Mouse (Mus musculus) ovary, postnatal 36 days (tissue): ENCODE data around the gene Inip.
A peak's percentile ranks its signal among the peaks of the same experiment; 100 is the strongest.
"Not testable (repeated sequence)": the region's sequence is repeated elsewhere in the genome, so short reads cannot be mapped to it uniquely, and the experiment has no call there.

Experiments used
- DNase-seq: peaks from one replicate; pipeline ENCODE4 v3.0.0; 2022; ENCODE audit warnings: low spot score, mixed read lengths

The Inip gene

DNA sequence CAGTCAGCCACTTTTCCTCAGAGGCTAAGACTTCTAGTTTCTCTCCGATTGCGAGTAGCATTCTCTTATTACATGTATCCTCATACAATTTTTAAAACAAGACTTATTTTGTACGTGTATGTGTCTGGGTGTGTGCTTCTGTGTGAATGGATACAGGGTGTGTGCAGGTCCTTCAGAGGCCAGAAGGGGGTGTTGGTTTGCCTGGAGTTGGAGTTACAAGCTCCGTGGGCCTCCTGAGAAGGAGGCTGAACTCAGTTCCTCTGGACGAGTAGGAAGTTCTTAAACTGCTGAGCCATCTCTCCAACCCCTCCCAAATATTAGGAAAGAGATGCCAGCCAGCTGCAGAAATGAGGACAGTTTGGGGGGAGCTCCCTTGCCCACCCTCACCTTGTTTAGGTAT lies 7.0 kb upstream of the Inip start:
- DNase-seq, result no peak

DNA sequence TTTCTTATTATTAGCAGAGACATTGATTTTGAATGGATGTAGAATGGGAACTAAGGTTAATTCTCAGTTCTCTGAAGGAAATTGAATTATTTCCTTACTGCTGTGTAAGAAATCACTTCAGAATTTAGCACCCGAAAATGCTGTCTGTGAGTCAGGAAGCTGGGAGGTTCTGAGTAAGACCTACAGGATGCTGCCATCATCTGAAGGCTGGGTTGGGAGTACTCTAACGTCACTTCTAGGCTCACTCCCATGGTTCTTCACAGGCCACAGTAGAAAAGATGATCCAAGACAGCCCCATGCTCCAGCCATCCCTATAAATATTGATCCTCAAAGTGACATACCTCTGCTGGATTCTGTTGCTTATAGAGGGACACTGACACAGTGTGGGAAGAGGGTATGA lies 6.1 kb upstream of the Inip start:
- DNase-seq, result no peak

DNA sequence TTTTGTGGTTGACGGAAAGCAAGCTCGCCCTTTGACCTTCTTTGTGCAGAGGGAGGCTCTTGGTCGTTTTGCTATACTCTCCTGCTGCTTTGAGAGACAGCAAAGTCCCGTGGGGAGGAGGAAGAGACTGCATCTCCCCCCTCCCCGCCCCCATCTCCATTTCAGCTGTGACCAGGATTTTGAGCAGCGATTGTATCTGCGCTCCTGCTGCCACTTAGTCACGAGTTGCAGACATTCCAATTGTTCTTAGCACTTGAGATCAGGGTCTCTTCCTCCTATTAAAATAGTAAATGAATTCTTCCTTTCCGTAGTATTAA lies 5.4 kb upstream of the Inip start:
- no peak for DNase-seq

DNA sequence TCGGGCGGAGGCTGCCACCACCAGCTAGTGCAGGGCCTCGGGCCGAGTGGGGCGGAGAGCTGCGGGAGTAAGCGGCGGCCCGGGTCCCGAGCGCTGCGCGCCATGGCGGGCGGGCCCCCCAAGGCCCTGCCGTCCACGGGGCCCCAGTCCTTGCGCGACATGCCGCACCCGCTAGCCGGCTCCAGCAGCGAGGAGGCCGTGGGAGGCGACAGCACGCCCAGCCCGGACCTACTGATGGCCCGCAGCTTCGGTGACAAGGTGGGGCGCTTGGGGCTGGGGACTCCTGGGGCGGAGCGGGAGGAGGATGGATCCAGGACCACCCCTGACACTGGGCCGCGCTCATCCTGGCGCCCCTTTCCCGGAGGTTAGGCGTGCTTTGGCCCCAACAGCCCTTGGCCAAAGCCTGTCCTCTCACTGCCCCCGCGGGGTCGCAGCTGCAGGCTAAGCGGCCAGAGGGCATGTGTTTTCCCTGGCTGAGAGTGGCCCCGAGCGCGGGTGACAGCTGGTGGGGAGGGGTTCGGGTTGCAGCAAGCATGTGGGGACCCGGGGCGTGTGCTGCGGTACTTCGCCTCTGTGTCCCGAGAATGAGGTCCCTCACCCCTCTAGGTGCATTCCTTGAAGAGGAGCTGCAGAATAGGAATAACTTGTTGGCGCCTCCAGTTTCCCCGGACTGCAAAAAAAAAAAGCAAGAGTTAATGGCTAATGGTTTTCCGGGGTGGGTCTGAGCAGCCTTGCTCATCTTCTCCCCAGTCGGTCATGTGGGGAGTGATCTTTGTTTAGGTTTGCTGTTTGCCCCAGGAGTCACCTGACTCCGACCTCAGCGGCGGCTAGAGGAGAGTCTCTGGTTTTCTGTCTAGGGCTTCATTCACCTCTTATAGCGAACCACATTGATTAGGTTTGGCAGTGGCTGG lies 4.8 kb upstream of the Inip start:
- DNase-seq, result no peak

- DNase-seq, result peak; percentile 90
Measured at GRCm38 (mm10) chr4:59805181-59805967, 4.0 kb upstream of the Inip start, which contains the start of gene Snx30. Gene Snx30 (plus strand): TSS chr4:59805840.

GRCm38 (mm10) chr4:59804754-59805153 lies 3.4 kb upstream of the Inip start:
- no peak for DNase-seq

DNA sequence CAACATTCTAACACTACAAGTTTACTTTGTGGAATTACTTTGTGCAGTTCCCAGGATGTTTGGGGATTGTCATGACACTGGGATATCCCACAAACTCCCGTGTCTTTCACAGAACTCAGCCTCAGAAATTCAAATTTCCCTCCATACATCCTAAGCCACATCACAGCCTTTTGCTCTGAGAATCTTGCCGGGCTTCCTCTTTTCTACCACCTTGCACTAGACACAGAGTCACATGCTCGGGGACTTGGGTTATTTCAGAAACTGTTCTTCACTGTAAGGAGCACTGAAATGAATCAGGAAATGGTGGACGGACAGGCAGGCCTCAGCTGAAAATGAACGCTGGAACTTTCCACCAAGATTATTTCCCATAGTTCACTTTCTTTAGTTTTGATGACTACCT lies 2.0 kb upstream of the Inip start:
- no peak for DNase-seq

DNA sequence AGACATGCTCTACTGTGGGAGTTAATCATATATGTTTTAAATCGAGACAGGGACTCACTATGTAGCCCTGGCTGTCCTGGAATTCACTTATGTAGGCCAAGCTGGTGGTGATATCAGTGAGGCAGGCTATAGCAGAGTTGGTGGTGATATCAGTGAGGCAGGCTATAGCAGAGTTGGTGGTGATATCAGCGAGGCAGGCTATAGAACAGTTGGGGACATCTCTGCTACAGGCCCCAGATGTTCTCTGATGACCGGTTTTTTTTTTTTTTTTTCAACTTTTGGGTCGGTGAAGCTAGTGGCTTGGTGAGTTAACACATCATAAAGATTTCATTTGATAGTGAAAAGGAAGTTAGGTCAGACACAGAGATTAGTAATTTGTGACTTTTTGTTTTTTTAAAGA lies 1.4 kb upstream of the Inip start:
- no peak for DNase-seq

DNA sequence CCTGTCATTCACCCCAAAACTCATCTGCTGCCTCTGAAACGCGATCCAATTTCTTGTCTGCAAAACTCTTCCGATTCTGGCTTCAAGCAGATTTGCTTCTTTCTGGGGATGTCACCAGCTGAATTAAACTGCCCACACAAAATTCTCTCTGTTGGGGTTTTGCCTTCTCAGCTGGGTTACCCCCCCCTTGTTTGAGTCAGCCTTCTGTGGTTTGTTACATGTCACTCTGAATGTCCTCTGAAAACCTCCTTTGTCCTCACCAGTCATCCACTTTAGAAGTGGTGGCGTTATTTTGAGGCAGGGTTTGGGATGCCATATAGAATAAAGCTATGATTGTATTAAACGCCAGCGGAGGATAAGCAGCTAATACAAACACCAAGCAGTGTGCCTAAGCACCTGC lies 718 bp upstream of the Inip start:
- DNase-seq, result no peak

- no peak for DNase-seq
Measured at GRCm38 (mm10) chr4:59800181-59800580, 1.2 kb downstream of the Inip start.

DNA sequence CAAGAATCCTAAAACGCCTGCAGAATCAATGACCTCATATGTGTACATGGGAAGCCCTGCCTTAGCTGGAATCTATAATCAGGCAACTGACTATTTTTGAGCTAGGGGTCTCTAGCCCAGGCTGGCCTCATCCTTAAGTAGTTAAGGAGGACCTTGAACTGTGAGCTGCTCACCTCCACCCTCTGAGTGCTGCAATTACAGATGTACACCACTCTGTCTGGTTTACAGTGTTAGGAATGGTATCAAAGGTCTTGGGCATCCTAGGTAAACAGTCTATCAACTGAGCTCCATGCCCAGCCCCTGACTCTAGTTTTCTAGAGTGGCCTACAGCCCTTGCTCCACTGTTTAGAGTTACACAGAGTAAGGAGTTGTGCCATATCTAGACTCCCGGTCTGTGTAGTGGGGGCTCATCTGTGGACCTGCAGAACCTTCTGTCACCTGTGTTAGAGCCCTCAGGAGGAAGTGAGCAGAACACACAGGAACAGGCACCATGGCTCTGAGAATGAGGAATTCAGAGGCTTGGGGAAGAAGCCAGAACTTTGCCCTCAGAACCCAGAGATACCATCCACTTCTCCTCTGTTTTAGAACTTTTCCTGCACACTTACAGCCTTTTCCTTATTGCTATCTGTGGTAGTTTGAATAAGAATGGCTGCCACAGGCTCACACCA lies 5.5 kb downstream of the Inip start:
- no peak for DNase-seq

DNA sequence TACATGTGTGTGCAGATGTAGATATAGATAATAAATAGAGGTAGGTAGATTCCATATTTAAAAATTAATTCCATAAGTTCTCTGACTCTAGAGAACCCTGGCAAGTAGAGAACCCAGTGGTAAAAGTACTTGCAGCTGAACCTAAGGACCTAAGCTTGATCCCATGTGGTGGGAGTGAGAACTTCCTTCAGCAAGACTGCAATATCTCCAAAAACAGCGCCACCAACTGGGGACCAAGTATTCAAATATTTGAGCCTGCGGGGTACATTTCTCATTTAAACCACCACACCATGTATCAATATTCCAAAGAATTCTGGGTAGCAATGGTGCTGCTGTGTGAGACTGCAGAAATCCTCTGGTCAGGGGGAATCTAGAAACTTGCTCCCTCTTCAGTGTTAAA lies 7.3 kb downstream of the Inip start:
- DNase-seq, result no peak

DNA sequence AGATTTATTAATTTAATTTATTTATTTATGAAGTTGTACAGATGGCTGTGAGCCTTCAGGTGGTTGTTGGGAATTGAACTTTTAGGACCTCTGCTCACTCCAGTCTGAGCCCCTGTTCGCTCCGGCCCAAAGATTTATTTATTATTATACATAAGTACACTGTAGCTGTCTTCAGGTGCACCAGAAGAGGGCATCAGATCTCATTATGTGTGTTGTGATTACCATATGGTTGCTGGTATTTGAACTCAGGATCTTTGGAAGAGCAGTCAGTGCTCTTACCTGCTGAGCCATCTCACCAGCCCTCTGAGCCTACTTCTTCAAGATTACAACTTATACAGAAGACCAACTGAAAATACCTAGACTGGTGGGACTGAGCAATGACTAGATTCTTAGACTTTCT lies 7.8 kb downstream of the Inip start:
- not testable (repeated sequence) for DNase-seq

- no peak for DNase-seq
Measured at GRCm38 (mm10) chr4:59789015-59789414, 12.4 kb downstream of the Inip start.

DNA sequence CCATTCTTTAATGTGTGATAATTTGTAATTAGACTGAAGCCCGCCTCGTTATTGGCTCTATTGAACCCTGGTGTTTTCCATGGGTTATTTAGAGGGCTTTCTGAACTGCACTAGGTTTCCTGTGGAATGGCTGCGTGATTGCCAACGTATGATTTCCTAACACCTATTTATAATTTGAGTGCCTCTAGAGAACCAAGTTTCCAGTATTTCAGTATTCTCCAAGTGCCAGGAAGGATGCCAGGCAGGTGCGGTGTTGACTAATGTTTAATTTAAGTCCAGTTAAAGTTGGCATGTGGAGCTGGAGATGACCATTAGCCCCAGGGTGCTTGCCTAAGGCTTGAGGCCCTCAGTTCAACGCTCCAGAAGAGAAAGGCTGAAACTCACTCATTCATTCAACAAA lies 14.3 kb downstream of the Inip start:
- DNase-seq, result no peak

GRCm38 (mm10) chr4:59786661-59787060 lies 14.7 kb downstream of the Inip start:
- peak; percentile 75 for DNase-seq

DNA sequence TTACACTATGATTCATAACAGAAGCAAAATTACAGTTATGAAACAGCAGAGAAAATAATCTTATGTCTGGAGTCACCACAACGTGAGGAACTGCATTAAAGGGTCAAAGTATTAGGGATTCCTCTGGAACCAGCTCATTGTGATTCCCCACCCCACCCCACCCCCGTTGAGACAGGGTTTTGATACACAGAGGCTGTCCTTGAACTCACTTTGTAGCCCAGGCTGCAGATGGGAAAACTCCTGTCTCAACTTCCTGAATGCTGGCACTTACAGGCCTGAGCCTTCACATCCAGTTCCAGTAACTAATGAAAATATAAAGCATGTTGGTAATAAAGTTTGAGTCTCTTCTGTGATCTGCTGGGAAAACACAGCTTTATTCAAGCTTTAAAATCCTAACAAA lies 16.0 kb downstream of the Inip start:
- no peak for DNase-seq

GRCm38 (mm10) chr4:59783685-59784279 lies 17.6 kb downstream of the Inip start:
- peak; percentile 93 for DNase-seq

DNA sequence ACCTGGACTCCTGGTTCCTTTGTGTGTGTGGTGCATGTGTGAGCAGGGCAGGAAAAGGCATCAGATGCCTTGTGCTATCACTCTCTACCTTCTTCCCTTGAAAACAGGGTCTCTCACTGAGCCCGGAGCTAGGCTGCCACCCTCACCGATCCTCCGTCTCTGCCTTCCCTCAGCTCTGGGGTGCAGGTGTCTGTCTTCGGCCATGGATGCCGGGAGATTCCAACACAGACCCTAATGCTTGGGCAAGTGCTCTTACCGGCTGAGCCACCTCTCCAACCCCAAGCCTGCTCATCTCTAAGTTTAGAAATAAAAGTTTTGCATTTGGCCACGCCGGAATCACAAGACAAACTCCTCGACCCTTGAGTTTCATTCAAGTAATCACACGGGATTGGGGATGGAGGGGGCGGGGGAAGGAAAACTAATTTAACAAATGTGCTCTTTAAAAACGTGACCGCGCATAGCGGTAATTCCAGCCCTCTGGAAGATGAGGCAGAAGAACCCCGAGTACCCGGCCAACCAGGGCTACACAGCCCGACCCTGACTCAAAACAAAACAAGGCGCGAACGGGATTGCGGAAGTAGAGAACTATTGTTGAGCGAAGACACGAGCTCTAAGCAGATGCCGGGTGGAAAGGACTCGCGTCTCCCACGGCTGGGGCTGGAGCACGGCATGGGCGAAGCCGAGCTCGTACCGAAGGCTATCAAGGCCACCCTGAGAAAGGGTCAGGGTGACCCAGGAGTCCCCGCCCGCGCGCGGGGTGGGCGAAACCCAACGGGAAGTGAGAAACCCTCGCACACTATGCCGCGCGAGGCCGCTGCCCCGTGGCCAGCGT lies 18.3 kb downstream of the Inip start:
- DNase-seq, result no peak

DNA sequence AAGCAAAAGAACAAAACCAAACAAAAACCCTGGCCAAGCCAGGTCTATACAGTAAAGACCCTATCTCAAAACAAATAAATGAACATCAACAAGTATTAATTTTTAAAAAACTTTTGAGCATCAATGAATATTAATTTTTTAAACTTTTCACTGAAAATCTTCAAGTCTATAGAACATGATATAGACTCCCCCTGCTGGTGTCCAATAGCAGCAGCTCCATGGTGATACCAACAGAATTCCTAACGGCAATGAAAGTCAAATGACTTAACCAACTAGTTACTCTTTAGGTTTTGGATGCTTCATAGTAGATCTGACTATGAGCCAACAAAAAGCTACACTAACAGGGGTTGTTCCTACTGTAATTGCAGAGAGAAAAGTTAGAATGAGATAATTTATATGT lies 20.8 kb downstream of the Inip start:
- DNase-seq, result no peak

DNA sequence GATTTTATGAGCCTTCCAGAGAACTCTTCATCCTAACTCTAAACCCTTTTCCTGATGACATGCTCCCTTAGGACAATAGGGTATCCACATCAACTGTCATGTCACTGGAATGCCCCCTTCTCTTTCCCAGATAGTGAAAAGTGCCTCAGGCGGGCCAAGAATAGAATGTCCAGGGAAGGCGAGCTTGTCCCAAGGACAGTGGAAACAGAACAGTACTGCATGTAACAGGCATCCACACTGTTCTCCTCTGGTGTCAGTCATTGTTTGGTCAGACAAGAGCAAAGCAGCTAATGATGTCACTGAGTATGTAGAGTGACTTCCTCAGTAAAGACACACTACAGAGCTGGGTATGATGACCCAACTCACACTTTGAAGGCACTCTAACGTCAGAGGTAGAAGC lies 23.6 kb downstream of the Inip start:
- no peak for DNase-seq
